Mouse (Mus musculus) myocyte (in vitro differentiated cells): Measurements from ENCODE around the gene Ago1. TPM values are rescaled to one million over a fixed set of nuclear protein-coding genes. Genes with fewer than 3 reads are reported as not detected.
A peak's percentile ranks its signal among the peaks of the same experiment; 100 is the strongest.

ENCODE experiments used
- H3K27me3 ChIP-seq: one replicate; pipeline ENCODE4 v1.6.1; 2011; ENCODE audit not compliant: control insufficient read depth, insufficient read depth, insufficient read length
- H3K36me3 ChIP-seq: one replicate; pipeline ENCODE4 v1.6.1; 2011; ENCODE audit not compliant: control insufficient read depth, insufficient read depth
- H3K4me2 ChIP-seq: one replicate; pipeline ENCODE4 v1.6.1; 2011; ENCODE audit warnings: low read depth, control low read depth
- H3K4me3 ChIP-seq: one replicate; pipeline ENCODE4 v1.5.1; 2011; ENCODE audit warnings: mild to moderate bottlenecking, control low read depth, moderate library complexity
- H3K79me2 ChIP-seq: one replicate; pipeline ENCODE4 v1.6.1; 2011; ENCODE audit not compliant: control insufficient read depth, insufficient read depth
- H3ac ChIP-seq: one replicate; pipeline ENCODE4 v1.6.1; 2011; ENCODE audit not compliant: control insufficient read depth, insufficient read length
- CEBPB ChIP-seq: IDR thresholded peaks from 2 replicates; pipeline ENCODE4 v1.6.1; 2011; ENCODE audit warnings: mild to moderate bottlenecking, moderate library complexity; ENCODE audit not compliant: poor library complexity, insufficient read depth, severe bottlenecking
- E2F4 ChIP-seq: IDR thresholded peaks from one replicate; pipeline ENCODE4 v1.6.1; 2011; ENCODE audit warnings: mild to moderate bottlenecking, control low read depth, moderate library complexity; ENCODE audit not compliant: insufficient read depth
- MAX ChIP-seq: IDR thresholded peaks from one replicate; pipeline ENCODE4 v1.6.1; 2011; ENCODE audit warnings: low read depth, mild to moderate bottlenecking, control low read depth
- MYOD1 ChIP-seq, 3 experiments: IDR thresholded peaks; one replicate each; pipeline ENCODE4 v1.6.1; 2011; ENCODE audit warnings: control low read depth in 2 of 3, low read depth in 2 of 3, mild to moderate bottlenecking in 2 of 3, moderate library complexity in 1 of 3; ENCODE audit not compliant: insufficient read length in 2 of 3, control insufficient read depth in 1 of 3
- MYOG ChIP-seq, 3 experiments: IDR thresholded peaks; one replicate each; pipeline ENCODE4 v1.6.1; 2011; ENCODE audit warnings: control low read depth in 2 of 3, low read depth in 2 of 3, mild to moderate bottlenecking in 2 of 3; ENCODE audit not compliant: insufficient read length in 2 of 3, control insufficient read depth in 1 of 3, insufficient read depth in 1 of 3
- POLR2A ChIP-seq: IDR thresholded peaks from one replicate; pipeline ENCODE4 v1.6.1; 2011; ENCODE audit warnings: low read depth, mild to moderate bottlenecking, control low read depth, moderate library complexity; ENCODE audit not compliant: insufficient read length
- POLR2AphosphoS2 ChIP-seq: IDR thresholded peaks from one replicate; pipeline ENCODE4 v1.6.1; 2011; ENCODE audit warnings: low read depth, control low read depth; ENCODE audit not compliant: insufficient read length
- REST ChIP-seq: IDR thresholded peaks from one replicate; pipeline ENCODE4 v1.6.1; 2011; ENCODE audit warnings: mild to moderate bottlenecking, control low read depth, moderate library complexity; ENCODE audit not compliant: insufficient read depth, insufficient read length
- SRF ChIP-seq: IDR thresholded peaks from one replicate; pipeline ENCODE4 v1.6.1; 2011; ENCODE audit warnings: low read depth; ENCODE audit not compliant: control insufficient read depth, insufficient read length
- TCF12 ChIP-seq: IDR thresholded peaks from one replicate; pipeline ENCODE4 v1.6.1; 2011; ENCODE audit warnings: mild to moderate bottlenecking, control low read depth; ENCODE audit not compliant: poor library complexity, insufficient read depth, severe bottlenecking
- TCF3 ChIP-seq: IDR thresholded peaks from one replicate; pipeline ENCODE4 v1.6.1; 2011; ENCODE audit warnings: low read depth, control low read depth; ENCODE audit not compliant: insufficient read length
- USF1 ChIP-seq: IDR thresholded peaks from one replicate; pipeline ENCODE4 v1.6.1; 2011; ENCODE audit warnings: low read depth, mild to moderate bottlenecking, control low read depth, moderate library complexity
- polyA plus RNA-seq: library from polyadenylated mRNA; unstranded; fragments of >200 nt; fragmentation: generic; extraction: Trizol; gene quantifications from one replicate; pipeline ENCODE4 v1.2.1, GENCODE M21; 2012; ENCODE audit warnings: missing spikeins

Gene Ago1
- polyA plus RNA-seq, result 8.4 TPM

DNA sequence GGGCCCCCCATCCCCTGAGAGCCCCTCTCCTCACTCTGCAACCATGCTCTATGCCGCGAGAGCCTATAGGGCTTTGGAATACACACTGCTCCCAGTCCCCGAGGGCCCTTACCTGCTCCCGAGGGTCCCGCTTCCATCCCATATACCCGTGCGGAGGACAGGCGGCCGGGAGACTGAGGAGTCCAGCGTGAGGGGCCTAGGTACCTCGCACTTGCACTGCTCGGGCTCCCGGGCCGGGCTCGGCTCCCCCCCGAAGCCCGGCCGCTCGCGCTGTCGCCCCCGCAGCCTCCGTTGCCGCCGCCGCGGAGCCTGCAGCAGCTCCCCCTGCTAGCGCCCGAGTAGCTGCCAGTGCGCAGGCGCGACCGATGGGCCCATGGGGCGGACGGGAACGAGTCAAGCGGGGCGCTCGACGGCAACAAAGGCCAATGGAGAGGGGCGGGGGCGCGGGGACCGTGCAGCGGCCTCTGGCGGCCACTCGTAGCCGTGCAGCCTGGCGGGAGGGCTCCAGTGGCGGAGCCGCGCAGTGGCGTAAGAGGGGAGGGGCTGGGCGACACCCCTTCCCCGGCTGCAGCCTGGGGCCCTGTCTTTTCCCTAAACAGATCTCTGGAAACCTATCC, at the start of gene Ago1:
Gene Ago1, minus strand, starts transcription at position 299 of the 617 bp plus-strand sequence.
- Histone ChIP-seq H3K79me2 (no peaks in the 10 kb centered on the region), H3K4me3 (peak within 1 kb of the TSS; percentile 64)
- no peak for TF ChIP-seq REST
- TF ChIP-seq TCF3, result no peak
- TF ChIP-seq POLR2AphosphoS2, result no peak
- TF ChIP-seq MAX, result no peak
- no peak for TF ChIP-seq CEBPB
- peak; percentile 84 for TF ChIP-seq POLR2A
- peak in 2 of 3 experiments; percentile 32 for TF ChIP-seq MYOG (IDR thresholded peaks at IDR 0.05; ENCODE audit: control insufficient read depth in 1 of 3, insufficient read depth in 1 of 3, insufficient read length in 2 of 3, low read depth in 2 of 3)
- TF ChIP-seq SRF, result peak; percentile 29
- no peak for TF ChIP-seq TCF12
- TF ChIP-seq USF1, result no peak
- no peak for TF ChIP-seq E2F4
- TF ChIP-seq MYOD1 (IDR thresholded peaks at IDR 0.05; ENCODE audit: control insufficient read depth in 1 of 3, insufficient read length in 2 of 3, low read depth in 2 of 3), result no peak

GRCm38 (mm10) chr4:126512308-126513066, 44.1 kb upstream of the Ago1 start:
- TF ChIP-seq TCF3 (no peak), SRF (no peak), E2F4 (no peak), USF1 (no peak), POLR2AphosphoS2 (no peak), MYOG (IDR thresholded peaks at IDR 0.05; ENCODE audit: control insufficient read depth in 1 of 3, insufficient read depth in 1 of 3, insufficient read length in 2 of 3, low read depth in 2 of 3) (no peak)
- Histone ChIP-seq H3K4me3 (no peak overlapping the region), H3K27me3 (peaks cover 15% of the 10 kb centered on the region), H3K79me2 (no peaks in the 10 kb centered on the region), H3ac (no peak overlapping the region), H3K36me3 (no peaks in the 10 kb centered on the region), H3K4me2 (no peak overlapping the region)

More for the DNA sequence above, at the start of gene Ago1:
- Histone ChIP-seq H3ac (peak within 1 kb of the TSS; percentile 45), H3K4me2 (peak within 1 kb of the TSS; percentile 62), H3K36me3 (no peaks in the 10 kb centered on the region), H3K27me3 (no peaks in the 10 kb centered on the region)

DNA sequence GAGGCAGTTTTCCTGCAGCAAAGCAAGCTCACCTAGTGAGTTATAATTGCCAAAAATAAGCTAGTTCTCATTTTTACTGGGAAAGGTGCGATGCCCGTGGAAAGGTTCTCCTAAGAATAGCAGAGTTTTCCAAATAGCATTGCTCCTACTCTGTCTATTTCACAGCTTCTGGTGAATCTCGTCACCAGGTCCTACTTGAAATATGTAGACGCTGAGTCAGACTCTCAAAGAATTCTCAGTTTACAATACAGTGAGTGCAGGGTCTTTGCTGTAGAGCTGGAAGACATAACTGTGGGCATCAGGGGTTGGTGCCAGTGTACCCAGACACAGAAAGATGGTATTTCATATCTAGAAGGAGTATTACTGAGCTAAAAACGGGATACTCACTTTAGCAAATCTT, 42.6 kb upstream of the Ago1 start:
- Histone ChIP-seq H3K4me2 (no peak overlapping the region), H3K36me3 (no peaks in the 10 kb centered on the region), H3K79me2 (no peaks in the 10 kb centered on the region), H3ac (no peak overlapping the region), H3K27me3 (peaks cover 24% of the 10 kb centered on the region), H3K4me3 (no peak overlapping the region)
- TF ChIP-seq MYOG (IDR thresholded peaks at IDR 0.05; ENCODE audit: control insufficient read depth in 1 of 3, insufficient read depth in 1 of 3, insufficient read length in 2 of 3, low read depth in 2 of 3) (no peak), TCF12 (no peak), USF1 (no peak), E2F4 (no peak), POLR2A (no peak), CEBPB (no peak), POLR2AphosphoS2 (no peak), REST (no peak), MYOD1 (IDR thresholded peaks at IDR 0.05; ENCODE audit: control insufficient read depth in 1 of 3, insufficient read length in 2 of 3, low read depth in 2 of 3) (no peak), TCF3 (no peak), MAX (no peak)

DNA sequence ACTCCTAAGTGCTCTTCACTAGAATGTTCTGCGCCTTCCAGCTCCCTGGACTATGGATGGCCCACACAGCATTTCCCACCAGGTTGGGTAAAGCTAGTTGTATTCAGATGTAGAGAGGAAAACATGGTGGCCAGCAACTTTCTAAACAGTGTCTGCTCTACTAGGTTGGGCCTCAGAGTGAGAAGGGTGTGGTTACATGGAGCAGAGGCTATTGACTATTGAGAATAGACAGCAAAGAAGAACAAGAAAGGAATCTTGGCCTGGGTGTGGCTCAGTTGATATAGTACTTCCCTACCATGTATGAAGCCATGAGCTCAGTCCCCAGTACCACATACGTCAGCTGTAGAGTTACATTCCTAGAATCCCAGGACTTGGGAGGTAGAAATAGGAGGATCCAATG, 40.7 kb upstream of the Ago1 start:
- no peak overlapping the region for H3K4me2 ChIP-seq
- H3K27me3 ChIP-seq, result peaks cover 39% of the 10 kb centered on the region
- H3K4me3 ChIP-seq, result no peak overlapping the region
- TF ChIP-seq REST (no peak), MAX (no peak), USF1 (no peak), POLR2A (no peak), TCF3 (no peak), POLR2AphosphoS2 (no peak), MYOD1 (IDR thresholded peaks at IDR 0.05; ENCODE audit: control insufficient read depth in 1 of 3, insufficient read length in 2 of 3, low read depth in 2 of 3) (no peak), CEBPB (no peak), MYOG (IDR thresholded peaks at IDR 0.05; ENCODE audit: control insufficient read depth in 1 of 3, insufficient read depth in 1 of 3, insufficient read length in 2 of 3, low read depth in 2 of 3) (no peak), SRF (no peak)
- H3ac ChIP-seq, result no peak overlapping the region
- H3K79me2 ChIP-seq, result no peaks in the 10 kb centered on the region
- H3K36me3 ChIP-seq, result no peaks in the 10 kb centered on the region
